Mouse (Mus musculus) lung, embryonic 14.5 days (tissue): ENCODE measurements around the gene Msl3. TPM values are rescaled to one million over a fixed set of nuclear protein-coding genes. Genes with fewer than 3 reads are reported as not detected.
A peak's percentile ranks its signal among the peaks of the same experiment; 100 is the strongest.

Experiments
- ATAC-seq: fragments of 200-750 bp; cut with Nextera tagmentation; 2 replicates; pipeline ENCODE4 v1.8.0; 2017; ENCODE audit warnings: mild to moderate bottlenecking, moderate TSS enrichment, moderate library complexity; ENCODE audit not compliant: insufficient read depth
- DNase-seq: peaks from one replicate; pipeline ENCODE4 v3.0.0-alpha.2; 2015
- H3K27ac ChIP-seq: fragments of 300-500 bp; sonication (generic); 2 replicates; pipeline ENCODE4 v1.5.1; 2014; ENCODE audit warnings: low read depth, mild to moderate bottlenecking, moderate library complexity
- H3K27me3 ChIP-seq: fragments of 300-500 bp; sonication (generic); 2 replicates; pipeline ENCODE4 v1.6.1; 2014; ENCODE audit warnings: low read length, control low read depth; ENCODE audit not compliant: insufficient read depth
- H3K36me3 ChIP-seq: fragments of 300-500 bp; sonication (generic); 2 replicates; pipeline ENCODE4 v1.6.1; 2014; ENCODE audit warnings: control low read depth; ENCODE audit not compliant: insufficient read depth
- H3K4me1 ChIP-seq: fragments of 300-500 bp; sonication (generic); 2 replicates; pipeline ENCODE4 v1.6.1; 2014; ENCODE audit warnings: antibody characterized with exemption, control low read depth; ENCODE audit not compliant: insufficient read depth
- H3K4me2 ChIP-seq: fragments of 300-500 bp; sonication (generic); 2 replicates; pipeline ENCODE4 v1.6.1; 2014; ENCODE audit warnings: mild to moderate bottlenecking
- H3K4me3 ChIP-seq: fragments of 300-500 bp; sonication (generic); 2 replicates; pipeline ENCODE4 v1.5.1; 2014; ENCODE audit warnings: low read depth, low read length
- H3K9ac ChIP-seq: fragments of 300-500 bp; sonication (generic); 2 replicates; pipeline ENCODE4 v1.6.1; 2014
- H3K9me3 ChIP-seq: fragments of 300-500 bp; sonication (generic); 2 replicates; pipeline ENCODE4 v1.6.1; 2016; ENCODE audit warnings: low read depth, low read length, control low read depth
- CTCF ChIP-seq: IDR thresholded peaks from 2 replicates; pipeline ENCODE4 v1.5.1; 2016; ENCODE audit warnings: antibody characterized with exemption, low read depth
- WGBS: fragments of 180-500 bp; shearing (Covaris S2); extraction: QIAGEN DNeasy Blood & Tissue Kit; methylation state at CpG from one replicate; pipeline ENCODE4 v1.1.7; 2014; 5-methylcytosine and 5-hydroxymethylcytosine counted together
- polyA plus RNA-seq: library from polyadenylated mRNA; unstranded; fragments of >200 nt; fragmentation: Nextera tagmentation; extraction: Ambion mirVana; gene quantifications from 2 replicates; pipeline ENCODE4 v1.2.1, GENCODE M21; 2014

Msl3 gene
- polyA plus RNA-seq: 43.2 and 49.3 TPM in 2 replicates

DNA sequence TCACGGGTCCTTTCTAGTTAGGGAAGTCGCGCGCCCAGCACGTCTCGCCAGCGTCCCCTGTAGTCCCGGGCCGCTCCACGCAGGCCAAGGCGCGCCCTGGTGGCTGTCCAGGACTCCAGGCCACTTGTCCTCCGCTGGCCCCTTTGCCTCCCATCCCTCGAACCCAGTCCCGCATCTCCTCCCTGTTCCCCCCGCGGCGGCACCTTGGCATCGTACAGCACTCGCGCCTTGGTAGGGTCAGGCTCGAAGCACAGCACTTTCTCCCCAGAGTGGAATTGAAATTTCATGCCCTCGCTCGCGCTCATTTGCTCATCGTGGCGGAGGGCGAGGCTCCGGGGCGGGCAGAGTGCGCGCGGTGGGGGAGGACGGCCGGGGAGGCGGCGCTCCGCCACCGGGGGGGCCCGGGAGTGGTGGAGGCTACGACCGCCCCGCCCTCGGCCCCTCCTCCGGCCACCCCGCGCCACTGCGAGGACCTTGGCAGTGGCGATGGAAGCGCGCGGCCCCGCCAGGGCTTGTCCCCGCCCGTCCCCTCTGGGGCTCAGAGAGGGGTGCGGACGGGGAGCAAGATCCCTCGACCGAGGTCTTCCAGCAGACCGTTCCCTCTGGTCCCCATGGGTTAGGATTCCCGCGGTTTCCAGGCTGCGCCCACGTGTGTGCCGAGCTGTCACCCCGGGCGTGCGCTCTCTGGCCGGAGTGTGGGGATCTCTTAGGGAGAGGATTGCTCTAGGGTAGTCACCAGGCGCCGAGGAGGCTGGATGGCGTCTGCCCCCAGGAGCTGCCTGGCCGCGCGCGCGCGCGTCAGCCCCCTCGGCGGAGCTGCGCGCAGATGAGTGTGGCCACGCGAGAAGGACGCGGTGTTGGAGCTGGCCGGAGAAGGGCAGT, at the start of gene Msl3:
Gene Msl3 (minus strand): TSS at position 374 of the 882 bp plus-strand sequence.
- Histone ChIP-seq H3K4me3 (peak within 1 kb of the TSS; percentile 48), H3K27me3 (no peaks in the 10 kb centered on the region), H3K4me2 (peak within 1 kb of the TSS; percentile 68), H3K27ac (peak within 1 kb of the TSS; percentile 93), H3K9me3 (no peaks in the 10 kb centered on the region), H3K36me3 (peaks cover 8% of the 10 kb centered on the region; the same call in 1 of the 2 replicates), H3K4me1 (no peaks in the 10 kb centered on the region), H3K9ac (peak within 1 kb of the TSS; percentile 62)
- peak; percentile 71 for TF ChIP-seq CTCF
- peak; percentile 91 for DNase-seq
- peak; percentile 93 for ATAC-seq
- 14% methylated on average over 59 of the region's 88 CpGs for WGBS

GRCm38 (mm10) chrX:168717969-168718368, 44.3 kb upstream of the Msl3 start:
- Histone ChIP-seq H3K27me3 (no peaks in the 10 kb centered on the region), H3K27ac (no peak overlapping the region), H3K36me3 (no peaks in the 10 kb centered on the region), H3K4me2 (no peak overlapping the region), H3K4me3 (no peak overlapping the region), H3K9me3 (no peaks in the 10 kb centered on the region), H3K4me1 (no peaks in the 10 kb centered on the region), H3K9ac (no peak overlapping the region)
- peak; percentile 67 for DNase-seq
- 63% methylated on average over 2 of the region's 2 CpGs for WGBS
- TF ChIP-seq CTCF: peak; percentile 51
- no peak for ATAC-seq

DNA sequence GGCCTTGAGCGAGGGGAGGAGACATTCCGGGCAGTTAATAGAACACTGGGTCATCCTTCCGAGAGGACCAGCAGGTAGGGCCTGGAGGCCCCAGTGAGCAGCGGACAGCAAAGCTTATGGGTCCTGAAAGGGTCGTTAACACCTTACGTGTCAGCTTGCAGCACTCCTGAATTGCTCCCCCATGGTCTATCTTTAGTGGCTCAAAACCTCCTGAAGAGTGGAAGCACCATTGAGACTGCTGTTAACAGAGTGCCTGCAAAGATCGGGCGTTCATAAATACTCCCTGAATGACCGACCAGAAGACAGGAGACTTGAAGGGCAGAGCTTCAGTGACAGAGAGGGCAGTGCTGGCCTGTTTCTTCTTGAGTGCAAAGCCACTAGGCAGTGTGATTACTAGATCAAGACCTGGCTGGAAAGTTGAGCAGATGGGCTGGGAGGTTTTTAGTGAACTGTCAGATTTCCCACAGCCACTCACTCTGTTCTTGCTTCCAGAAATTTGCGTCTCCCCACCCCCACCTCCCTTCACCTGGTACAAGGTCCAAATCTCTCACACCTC, 787 bp upstream of the Msl3 start:
- Histone ChIP-seq H3K27me3 (no peaks in the 10 kb centered on the region), H3K4me3 (peak overlapping the region; percentile 48), H3K27ac (peak overlapping the region; percentile 93), H3K9ac (peak overlapping the region; percentile 62), H3K4me2 (peak overlapping the region; percentile 68), H3K9me3 (no peaks in the 10 kb centered on the region), H3K4me1 (no peaks in the 10 kb centered on the region), H3K36me3 (peaks cover 5% of the 10 kb centered on the region; the same call in 1 of the 2 replicates)
- TF ChIP-seq CTCF: no peak
- ATAC-seq: no peak
- no peak for DNase-seq
- 28% methylated on average over 10 of the region's 10 CpGs for WGBS

DNA sequence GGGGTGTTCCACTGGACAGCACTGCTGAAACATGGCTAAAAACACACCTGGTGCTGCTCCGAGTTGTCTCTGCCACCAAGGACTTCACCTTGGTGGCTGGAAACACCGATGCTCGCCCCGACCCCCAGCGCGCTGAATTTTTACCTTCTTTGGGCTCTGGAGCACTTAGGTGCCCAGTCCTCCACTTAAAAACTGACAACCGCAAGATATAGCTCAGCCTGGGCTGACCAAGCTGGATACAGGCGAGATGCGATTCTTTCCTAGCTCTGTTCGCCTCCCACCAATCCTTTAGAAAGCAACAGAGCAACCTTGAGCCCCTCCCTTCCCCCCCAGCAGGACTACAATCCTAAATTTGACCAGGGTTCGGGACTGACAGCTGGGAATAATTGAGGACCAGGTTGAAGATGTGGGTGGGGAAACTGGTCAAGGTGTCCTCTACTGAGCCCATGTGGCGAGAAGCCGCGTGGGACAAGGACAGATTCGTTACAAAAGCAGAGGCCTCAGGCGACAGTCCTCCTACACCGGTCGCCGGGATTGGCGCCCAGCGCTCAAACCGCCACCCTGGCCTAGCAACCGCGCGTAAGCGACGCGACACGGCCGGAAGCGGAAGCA, 679 bp downstream of the Msl3 start:
- Histone ChIP-seq H3K9ac (peak overlapping the region; percentile 62), H3K9me3 (no peaks in the 10 kb centered on the region), H3K4me1 (no peaks in the 10 kb centered on the region), H3K4me3 (peak overlapping the region; percentile 48), H3K4me2 (peak overlapping the region; percentile 68), H3K27me3 (no peaks in the 10 kb centered on the region), H3K27ac (peak overlapping the region; percentile 93), H3K36me3 (peaks cover 13% of the 10 kb centered on the region)
- no peak for TF ChIP-seq CTCF
- WGBS: 15% methylated on average over 31 of the region's 31 CpGs
- ATAC-seq (peak; percentile 10; the same call in 1 of the 2 replicates), DNase-seq (no peak)

GRCm38 (mm10) chrX:168672425-168672824, 1.3 kb downstream of the Msl3 start:
- TF ChIP-seq CTCF: no peak
- H3K4me3 ChIP-seq: peak overlapping the region; percentile 48
- DNase-seq (peak; percentile 87), ATAC-seq (peak; percentile 73)
- 12% methylated on average over 9 of the region's 9 CpGs for WGBS
- peak overlapping the region; percentile 62 for H3K9ac ChIP-seq
- peak overlapping the region; percentile 93; the same call in 1 of the 2 replicates for H3K27ac ChIP-seq
- H3K27me3 ChIP-seq: no peaks in the 10 kb centered on the region
- H3K36me3 ChIP-seq: peaks cover 16% of the 10 kb centered on the region
- H3K4me1 ChIP-seq: no peaks in the 10 kb centered on the region
- no peaks in the 10 kb centered on the region for H3K9me3 ChIP-seq
- H3K4me2 ChIP-seq: peak overlapping the region; percentile 68

GRCm38 (mm10) chrX:168663982-168664689, 9.6 kb downstream of the Msl3 start:
- TF ChIP-seq CTCF: peak; percentile 56
- no peaks in the 10 kb centered on the region for H3K9me3 ChIP-seq
- H3K36me3 ChIP-seq: peaks cover 24% of the 10 kb centered on the region
- ATAC-seq (peak; percentile 99), DNase-seq (peak; percentile 85)
- WGBS: 48% methylated on average over 12 of the region's 12 CpGs
- H3K4me2 ChIP-seq: no peak overlapping the region
- H3K4me3 ChIP-seq: no peak overlapping the region
- no peak overlapping the region for H3K9ac ChIP-seq
- no peak overlapping the region; the same call in 1 of the 2 replicates for H3K27ac ChIP-seq
- H3K4me1 ChIP-seq: no peaks in the 10 kb centered on the region
- no peaks in the 10 kb centered on the region for H3K27me3 ChIP-seq
